Mouse (Mus musculus): ENCODE data around the gene Cbx2.

DNA sequence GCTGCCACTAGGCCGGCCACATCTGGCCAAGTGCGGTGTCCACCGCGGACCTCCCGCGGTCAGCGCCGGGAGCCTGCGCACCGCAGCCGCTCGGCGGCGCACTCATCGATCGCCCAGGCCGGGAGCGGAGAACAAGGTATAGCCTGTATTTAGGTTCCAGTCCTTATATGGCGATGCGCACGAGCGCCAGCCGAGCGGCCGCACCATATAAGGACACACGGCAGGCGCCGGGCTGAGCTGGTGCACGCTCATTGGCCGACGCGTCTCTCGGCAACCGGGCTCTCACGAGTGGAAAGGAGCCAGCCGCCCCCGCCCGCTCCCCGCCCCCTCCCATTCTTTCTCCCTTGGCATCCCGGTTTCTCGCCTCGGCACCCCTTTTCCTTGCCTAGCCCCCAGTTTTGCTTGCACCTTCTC is 30.5 kb downstream of the Cbx2 start:
- no peak for TF ChIP-seq GATA1 (IDR thresholded peaks at IDR 0.05; ENCODE audit: borderline replicate concordance, low read length)
- no peak for TF ChIP-seq FLI1 (IDR thresholded peaks at IDR 0.05; ENCODE audit: low read length)

Data from megakaryocyte, embryonic 14.5 days (primary cell).